Comparison of ENCODE assay signal across 1 mouse cellular context in the genomic region with DNA sequence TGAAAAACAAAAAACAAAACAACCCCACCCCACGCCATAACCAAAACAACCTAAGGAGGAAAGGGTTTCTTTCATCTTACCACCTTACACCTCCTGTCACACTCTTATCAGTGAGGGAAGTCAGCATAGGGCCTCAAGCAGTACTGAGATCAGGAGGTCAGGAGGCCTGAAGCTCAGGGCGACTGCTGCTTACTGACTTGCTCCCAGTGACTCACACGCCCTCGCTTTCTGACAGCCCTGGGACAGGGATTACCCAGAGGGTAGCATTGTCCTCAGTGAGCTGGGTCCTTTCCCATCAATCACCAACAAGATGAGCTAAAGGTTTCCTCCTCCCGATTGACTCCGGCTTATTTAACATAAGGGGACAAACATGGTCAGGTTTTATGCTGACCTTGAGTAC.
TF ChIP-seq lines count a peak whose summit lies in the region.

No protein-coding gene starts in this region.

TF ChIP-seq in MEL, 35 proteins besides CTCF, POLR2A, EP300 and RAD21:
- no peak for TF ChIP-seq NELFE (IDR thresholded peaks at IDR 0.05; ENCODE audit: low read depth, low read length)
